Mouse (Mus musculus) forebrain, postnatal 0 days (tissue): ENCODE measurements around the gene Dcaf11. TPM values are rescaled to one million over a fixed set of nuclear protein-coding genes. Genes with fewer than 3 reads are reported as not detected.

Experiments used
- ATAC-seq: fragments of 200-750 bp; cut with Nextera tagmentation; 2 replicates; pipeline ENCODE4 v1.8.0; 2017; ENCODE audit warnings: mild to moderate bottlenecking, moderate library complexity
- DNase-seq: peaks from one replicate; pipeline ENCODE4 v3.0.0-alpha.2; 2015
- H3K27ac ChIP-seq: fragments of 300-500 bp; sonication (generic); 2 replicates; pipeline ENCODE4 v1.5.1; 2014; ENCODE audit warnings: low read depth, mild to moderate bottlenecking, antibody characterized with exemption, low read length, moderate library complexity, mixed read lengths
- H3K27me3 ChIP-seq: fragments of 300-500 bp; sonication (generic); 2 replicates; pipeline ENCODE4 v1.6.1; 2014; ENCODE audit warnings: mild to moderate bottlenecking, low read length, mixed read lengths; ENCODE audit not compliant: insufficient read depth
- H3K36me3 ChIP-seq: fragments of 300-500 bp; sonication (generic); 2 replicates; pipeline ENCODE4 v1.6.1; 2014; ENCODE audit warnings: mild to moderate bottlenecking, moderate library complexity; ENCODE audit not compliant: insufficient read depth
- H3K4me1 ChIP-seq: fragments of 300-500 bp; sonication (generic); 2 replicates; pipeline ENCODE4 v1.6.1; 2014; ENCODE audit warnings: antibody characterized with exemption; ENCODE audit not compliant: insufficient read depth
- H3K4me2 ChIP-seq: fragments of 300-500 bp; sonication (generic); 2 replicates; pipeline ENCODE4 v1.6.1; 2014; ENCODE audit warnings: low read depth, mild to moderate bottlenecking, moderate library complexity
- H3K4me3 ChIP-seq: fragments of 300-500 bp; sonication (generic); 2 replicates; pipeline ENCODE4 v1.5.1; 2014; ENCODE audit warnings: low read depth, low read length, mixed read lengths
- H3K9ac ChIP-seq: fragments of 300-500 bp; sonication (generic); 2 replicates; pipeline ENCODE4 v1.6.1; 2014; ENCODE audit warnings: mild to moderate bottlenecking
- H3K9me3 ChIP-seq: fragments of 300-500 bp; sonication (generic); 2 replicates; pipeline ENCODE4 v1.6.1; 2016; ENCODE audit warnings: low read length
- CTCF ChIP-seq: sonication (generic); IDR thresholded peaks from 2 replicates; pipeline ENCODE4 v1.5.1; 2016; ENCODE audit warnings: antibody characterized with exemption, control low read depth, low read depth
- WGBS: fragments of 180-500 bp; shearing (Covaris S2); extraction: QIAGEN DNeasy Blood & Tissue Kit; methylation state at CpG from one replicate; pipeline ENCODE4 v1.1.7; 2014; 5-methylcytosine and 5-hydroxymethylcytosine counted together
- polyA plus RNA-seq: library from polyadenylated mRNA; unstranded; fragments of >200 nt; fragmentation: Nextera tagmentation; extraction: Ambion mirVana; gene quantifications from 2 replicates; pipeline ENCODE4 v1.2.1, GENCODE M21; 2015
- total RNA-seq: library from RNA; depleted of rRNA; stranded (reverse); fragments of >200 nt; gene quantifications from 2 replicates; pipeline ENCODE4 v1.2.3, GENCODE M21; 2014

Gene Dcaf11
- total and polyA plus RNA-seq, 2 experiments from 2014 or later = 101 to 103 TPM

GRCm38 (mm10) chr14:55576376-55576775 lies 16.6 kb downstream of the Dcaf11 start:
- no peak overlapping the region for H3K9ac ChIP-seq
- no peak for TF ChIP-seq CTCF
- peaks cover 14% of the 10 kb centered on the region for H3K36me3 ChIP-seq
- DNase-seq (no peak), ATAC-seq (no peak)
- no peak overlapping the region for H3K4me2 ChIP-seq
- no peak overlapping the region for H3K27ac ChIP-seq
- no peaks in the 10 kb centered on the region for H3K9me3 ChIP-seq
- H3K4me1 ChIP-seq = no peaks in the 10 kb centered on the region; the same call in 1 of the 2 replicates
- no peak overlapping the region for H3K4me3 ChIP-seq
- 80% methylated on average over 16 of the region's 16 CpGs for WGBS
- H3K27me3 ChIP-seq = no peaks in the 10 kb centered on the region

- WGBS = under 1% methylated on average over 32 of the region's 32 CpGs
- TF ChIP-seq CTCF = no peak
- no peaks in the 10 kb centered on the region; the same call in 1 of the 2 replicates for H3K4me1 ChIP-seq
- H3K9me3 ChIP-seq = no peaks in the 10 kb centered on the region
- peak within 1 kb of the TSS; percentile 76 for H3K9ac ChIP-seq
- peaks cover 19% of the 10 kb centered on the region for H3K36me3 ChIP-seq
- no peaks in the 10 kb centered on the region for H3K27me3 ChIP-seq
- ATAC-seq (peak; percentile 96), DNase-seq (peak; percentile 89)
- H3K4me2 ChIP-seq = peak within 1 kb of the TSS; percentile 73
- H3K4me3 ChIP-seq = peak within 1 kb of the TSS; percentile 54
- H3K27ac ChIP-seq = peak within 1 kb of the TSS; percentile 82
These were observed 18.3 kb downstream of the Dcaf11 start, which contains the start of gene Psme1 for GRCm38 (mm10) chr14:55577871-55578667. Gene Psme1 (plus strand): TSS chr14:55578123.

- ATAC-seq = no peak; the same call in 1 of the 2 replicates
These were observed 19.0 kb downstream of the Dcaf11 start for GRCm38 (mm10) chr14:55578668-55579269.

GRCm38 (mm10) chr14:55579511-55580496 lies 20.0 kb downstream of the Dcaf11 start:
- Histone ChIP-seq H3K4me3 (no peak overlapping the region), H3K9ac (no peak overlapping the region), H3K4me2 (no peak overlapping the region), H3K27me3 (no peaks in the 10 kb centered on the region), H3K9me3 (no peaks in the 10 kb centered on the region), H3K4me1 (no peaks in the 10 kb centered on the region; the same call in 1 of the 2 replicates), H3K36me3 (peaks cover 19% of the 10 kb centered on the region), H3K27ac (no peak overlapping the region)
- ATAC-seq = no peak
- WGBS = 87% methylated on average over 23 of the region's 23 CpGs
- TF ChIP-seq CTCF = no peak
- DNase-seq = no peak

More at GRCm38 (mm10) chr14:55578668-55579269, 19.0 kb downstream of the Dcaf11 start:
- Histone ChIP-seq H3K27ac (peak overlapping the region; percentile 82), H3K4me2 (peak overlapping the region; percentile 73), H3K4me1 (no peaks in the 10 kb centered on the region; the same call in 1 of the 2 replicates), H3K27me3 (no peaks in the 10 kb centered on the region), H3K9me3 (no peaks in the 10 kb centered on the region), H3K36me3 (peaks cover 19% of the 10 kb centered on the region), H3K4me3 (peak overlapping the region; percentile 54), H3K9ac (peak overlapping the region; percentile 76)
- no peak for TF ChIP-seq CTCF
- no peak for DNase-seq
- 31% methylated on average over 6 of the region's 6 CpGs for WGBS

GRCm38 (mm10) chr14:55580731-55581130 lies 20.9 kb downstream of the Dcaf11 start:
- 94% methylated on average over 16 of the region's 16 CpGs for WGBS
- no peak overlapping the region for H3K4me2 ChIP-seq
- H3K4me1 ChIP-seq = no peaks in the 10 kb centered on the region; the same call in 1 of the 2 replicates
- no peaks in the 10 kb centered on the region for H3K9me3 ChIP-seq
- TF ChIP-seq CTCF = no peak
- H3K4me3 ChIP-seq = no peak overlapping the region
- DNase-seq (no peak), ATAC-seq (no peak)
- H3K9ac ChIP-seq = no peak overlapping the region
- no peaks in the 10 kb centered on the region for H3K27me3 ChIP-seq
- H3K27ac ChIP-seq = no peak overlapping the region
- peaks cover 19% of the 10 kb centered on the region for H3K36me3 ChIP-seq

GRCm38 (mm10) chr14:55581981-55582681 lies 22.3 kb downstream of the Dcaf11 start:
- Histone ChIP-seq H3K27ac (no peak overlapping the region), H3K4me1 (no peaks in the 10 kb centered on the region; the same call in 1 of the 2 replicates), H3K4me3 (no peak overlapping the region), H3K9ac (no peak overlapping the region), H3K36me3 (peaks cover 19% of the 10 kb centered on the region), H3K4me2 (no peak overlapping the region), H3K27me3 (no peaks in the 10 kb centered on the region), H3K9me3 (no peaks in the 10 kb centered on the region)
- no peak for DNase-seq
- 73% methylated on average over 9 of the region's 9 CpGs for WGBS
- ATAC-seq = no peak
- peak; percentile 36 for TF ChIP-seq CTCF
